Mouse (Mus musculus) embryonic facial prominence, embryonic 13.5 days (tissue): Measurements from ENCODE around the gene Atp5d. TPM values are rescaled to one million over a fixed set of nuclear protein-coding genes. Genes with fewer than 3 reads are reported as not detected.
A peak's percentile ranks its signal among the peaks of the same experiment; 100 is the strongest.

Source experiments
- ATAC-seq: fragments of 200-750 bp; cut with Nextera tagmentation; 2 replicates; pipeline ENCODE4 v1.8.0; 2017; ENCODE audit warnings: low read depth; ENCODE audit not compliant: insufficient number of reproducible peaks, insufficient read depth, low FRiP score, low TSS enrichment
- H3K27ac ChIP-seq: fragments of 300-500 bp; sonication (generic); 2 replicates; pipeline ENCODE4 v1.5.1; 2015; ENCODE audit warnings: moderate library complexity, mild to moderate bottlenecking, inconsistent platforms
- H3K27me3 ChIP-seq: fragments of 300-500 bp; sonication (generic); 2 replicates; pipeline ENCODE4 v1.6.1; 2015; ENCODE audit warnings: mild to moderate bottlenecking, inconsistent platforms
- H3K36me3 ChIP-seq: fragments of 300-500 bp; sonication (generic); 2 replicates; pipeline ENCODE4 v1.6.1; 2015; ENCODE audit warnings: mild to moderate bottlenecking, inconsistent platforms
- H3K4me1 ChIP-seq: fragments of 300-500 bp; sonication (generic); 2 replicates; pipeline ENCODE4 v1.6.1; 2015; ENCODE audit warnings: inconsistent platforms
- H3K4me2 ChIP-seq: fragments of 300-500 bp; sonication (generic); 2 replicates; pipeline ENCODE4 v1.6.1; 2015; ENCODE audit warnings: moderate library complexity, mild to moderate bottlenecking, inconsistent platforms
- H3K4me3 ChIP-seq: fragments of 300-500 bp; sonication (generic); 2 replicates; pipeline ENCODE4 v1.5.1; 2015; ENCODE audit warnings: mild to moderate bottlenecking, inconsistent platforms
- H3K9ac ChIP-seq: fragments of 300-500 bp; sonication (generic); 2 replicates; pipeline ENCODE4 v1.6.1; 2015; ENCODE audit warnings: mild to moderate bottlenecking, inconsistent platforms
- H3K9me3 ChIP-seq: fragments of 300-500 bp; sonication (generic); 2 replicates; pipeline ENCODE4 v1.6.1; 2016; ENCODE audit warnings: inconsistent platforms
- WGBS: fragments of 180-500 bp; shearing (Covaris S2); methylation state at CpG from one replicate; pipeline ENCODE4 v1.1.7; 2015; ENCODE audit warnings: mixed read lengths; 5-methylcytosine and 5-hydroxymethylcytosine counted together
- polyA plus RNA-seq: library from polyadenylated mRNA; unstranded; fragments of >200 nt; fragmentation: Nextera tagmentation; extraction: Ambion mirVana; gene quantifications from 2 replicates; pipeline ENCODE4 v1.2.1, GENCODE M21; 2015

Gene Atp5d
- polyA plus RNA-seq, 1 experiment from 2014 or later: 491 TPM

DNA sequence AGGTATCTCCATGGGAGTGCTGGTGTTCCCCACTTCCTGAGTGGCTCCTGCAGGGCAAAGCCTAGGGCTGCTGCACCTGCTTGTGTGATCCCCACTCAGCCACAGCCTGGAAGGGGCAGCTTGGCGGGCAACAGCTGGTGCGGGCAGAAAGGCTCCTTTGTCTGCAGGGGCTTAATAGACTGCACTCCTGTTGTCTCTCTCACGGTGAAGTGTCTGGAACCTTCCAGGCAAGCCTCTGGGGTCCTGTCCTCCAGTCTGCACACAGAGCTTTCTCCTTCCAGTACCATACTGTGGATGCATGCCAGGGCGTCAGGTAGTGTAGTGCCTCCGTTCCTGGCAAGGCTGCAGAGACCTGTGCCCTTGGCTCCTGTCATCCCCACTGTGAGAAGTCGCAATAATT, 19.9 kb upstream of the Atp5d start:
- Histone ChIP-seq H3K4me1 (peaks cover 49% of the 10 kb centered on the region), H3K27me3 (no peaks in the 10 kb centered on the region), H3K4me2 (peak overlapping the region; percentile 98), H3K27ac (peak overlapping the region; percentile 7; the same call in 1 of the 2 replicates), H3K9ac (peak overlapping the region; percentile 93), H3K36me3 (peaks cover 58% of the 10 kb centered on the region), H3K9me3 (no peaks in the 10 kb centered on the region), H3K4me3 (peak overlapping the region; percentile 96)
- 75% methylated on average over 6 of the region's 6 CpGs for WGBS
- ATAC-seq: no peak

DNA sequence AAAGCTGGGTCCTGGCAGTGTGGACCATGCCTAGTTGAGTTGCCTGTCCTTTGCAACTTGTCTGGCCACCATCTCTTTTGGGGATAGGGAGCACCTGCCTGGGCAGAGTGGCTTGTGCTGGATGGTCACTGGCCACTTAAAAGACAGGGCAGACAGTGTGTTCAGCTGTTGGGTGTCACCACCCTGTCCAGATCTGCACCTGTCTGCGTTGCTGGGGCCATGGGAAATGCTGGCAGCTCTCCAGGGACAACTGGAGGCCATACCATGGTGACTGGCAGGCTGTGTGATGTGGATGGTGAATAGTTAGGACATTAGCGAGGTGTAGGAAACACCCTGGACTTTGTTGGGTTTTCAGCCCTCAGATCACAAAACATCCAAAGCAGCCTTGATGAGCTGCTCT, 18.3 kb upstream of the Atp5d start:
- Histone ChIP-seq H3K9me3 (no peaks in the 10 kb centered on the region), H3K36me3 (peaks cover 74% of the 10 kb centered on the region), H3K4me2 (no peak overlapping the region), H3K27ac (0 out of 2 replicates have a peak overlapping the region, but pooled peaks have one; percentile 7), H3K4me3 (no peak overlapping the region), H3K27me3 (no peaks in the 10 kb centered on the region), H3K9ac (peak overlapping the region; percentile 32), H3K4me1 (peaks cover 42% of the 10 kb centered on the region)
- ATAC-seq: no peak
- 90% methylated on average over 2 of the region's 2 CpGs for WGBS

DNA sequence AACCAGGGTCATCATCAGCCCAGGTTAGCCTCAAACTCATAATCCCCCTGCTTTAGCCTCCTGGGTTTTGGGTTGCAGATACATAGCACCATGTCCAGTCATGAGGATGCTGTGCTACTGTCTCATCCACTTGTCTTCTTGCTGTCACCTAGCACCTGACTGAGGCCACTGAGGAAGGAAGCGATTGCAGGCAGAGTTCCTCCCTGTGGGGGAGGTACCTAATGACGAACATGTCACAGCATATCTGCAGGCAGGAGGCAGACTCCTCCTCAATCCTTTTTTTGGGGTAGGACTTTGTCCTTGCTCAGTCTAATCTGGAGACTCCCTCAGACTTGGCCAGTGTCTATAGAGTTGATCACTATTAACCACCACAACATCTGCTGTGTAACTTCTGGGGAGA, 16.8 kb upstream of the Atp5d start:
- no peak overlapping the region for H3K4me2 ChIP-seq
- H3K9ac ChIP-seq: no peak overlapping the region
- peaks cover 89% of the 10 kb centered on the region for H3K36me3 ChIP-seq
- WGBS: 84% methylated on average over 2 of the region's 2 CpGs
- no peaks in the 10 kb centered on the region for H3K9me3 ChIP-seq
- H3K4me3 ChIP-seq: no peak overlapping the region
- H3K27ac ChIP-seq: no peak overlapping the region
- no peak for ATAC-seq
- H3K27me3 ChIP-seq: no peaks in the 10 kb centered on the region
- H3K4me1 ChIP-seq: peaks cover 41% of the 10 kb centered on the region

DNA sequence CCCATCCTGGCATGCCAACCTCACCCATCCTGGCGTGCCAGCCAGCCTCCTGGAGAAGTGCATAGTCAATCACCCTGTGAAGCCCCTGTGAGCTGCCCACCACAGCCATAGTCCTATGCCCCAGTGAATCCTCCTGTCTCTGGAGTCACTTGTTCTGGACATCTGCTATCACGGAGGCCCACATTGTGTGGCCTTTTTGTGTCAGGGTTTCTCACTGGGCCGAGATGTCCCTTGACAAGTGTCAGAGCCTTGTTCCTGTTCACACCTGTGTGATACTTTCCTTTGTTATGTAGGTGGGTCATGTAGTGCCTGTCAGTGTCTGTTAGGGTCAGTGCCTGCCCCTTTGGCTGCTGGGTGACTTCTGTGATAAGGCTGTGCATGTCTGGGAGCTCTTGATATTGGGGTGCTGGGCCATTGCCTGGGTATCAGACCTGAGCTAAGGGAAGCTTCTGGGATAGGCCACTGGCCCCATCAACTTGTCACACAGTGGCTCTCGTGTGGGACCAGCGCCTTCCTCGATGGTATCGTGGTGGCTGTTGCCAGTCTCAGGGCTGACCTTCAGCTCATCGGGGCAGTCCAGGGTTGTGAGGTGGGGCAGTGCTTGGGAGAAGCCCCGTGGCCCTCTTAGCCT, 14.4 kb upstream of the Atp5d start:
- Histone ChIP-seq H3K9me3 (no peaks in the 10 kb centered on the region), H3K9ac (0 out of 2 replicates have a peak overlapping the region, but pooled peaks have one; percentile 11), H3K4me2 (no peak overlapping the region), H3K36me3 (peaks cover 98% of the 10 kb centered on the region), H3K27ac (no peak overlapping the region), H3K27me3 (no peaks in the 10 kb centered on the region), H3K4me1 (peaks cover 17% of the 10 kb centered on the region), H3K4me3 (no peak overlapping the region)
- WGBS: 93% methylated on average over 9 of the region's 9 CpGs
- no peak for ATAC-seq

DNA sequence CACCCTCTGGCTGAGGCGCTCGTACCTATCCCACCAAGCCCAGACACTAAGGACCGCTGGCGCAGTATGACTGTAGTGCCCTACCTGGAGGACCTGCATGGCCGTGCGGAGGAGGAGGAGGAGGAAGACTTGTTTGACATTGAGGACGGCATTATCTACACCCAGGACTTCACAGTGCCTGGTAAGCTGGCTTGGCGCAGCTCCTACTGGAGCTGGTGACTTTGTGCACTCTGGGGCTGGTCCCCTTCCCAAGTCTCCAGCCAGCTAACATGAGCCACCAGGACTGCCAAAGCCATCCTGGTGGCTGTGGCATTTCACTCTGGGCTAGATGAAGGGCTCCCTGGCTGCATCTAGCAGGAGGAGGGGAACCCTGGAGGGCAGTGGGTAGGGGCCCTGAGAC, 10.5 kb upstream of the Atp5d start:
- Histone ChIP-seq H3K4me1 (peaks cover 23% of the 10 kb centered on the region), H3K27ac (no peak overlapping the region), H3K4me3 (no peak overlapping the region), H3K4me2 (no peak overlapping the region), H3K36me3 (peaks cover 98% of the 10 kb centered on the region), H3K27me3 (no peaks in the 10 kb centered on the region), H3K9ac (no peak overlapping the region), H3K9me3 (no peaks in the 10 kb centered on the region)
- 90% methylated on average over 8 of the region's 8 CpGs for WGBS
- ATAC-seq: no peak

DNA sequence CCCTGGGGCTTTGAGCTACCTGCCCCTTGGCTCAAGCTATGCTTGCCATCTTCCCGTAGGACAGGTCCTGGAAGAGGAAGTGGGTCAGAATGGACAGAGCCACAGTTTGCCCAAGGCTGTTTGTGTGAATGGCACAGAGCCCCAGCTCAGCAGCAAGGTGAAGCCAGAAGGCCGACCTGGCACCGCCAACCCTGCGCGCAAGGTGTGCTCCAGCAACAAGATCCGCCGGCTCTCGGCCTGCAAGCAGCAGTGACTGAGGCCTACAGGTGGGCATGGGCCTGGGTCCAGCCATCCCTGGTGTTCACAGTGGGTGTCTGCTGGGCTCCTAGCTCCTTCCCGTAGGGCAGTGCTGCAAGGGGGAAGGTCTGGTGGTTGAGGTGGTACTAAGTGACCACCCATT, 8.6 kb upstream of the Atp5d start:
- Histone ChIP-seq H3K9me3 (no peaks in the 10 kb centered on the region), H3K27me3 (peaks cover 1% of the 10 kb centered on the region; the same call in 1 of the 2 replicates), H3K27ac (no peak overlapping the region), H3K36me3 (peaks cover 97% of the 10 kb centered on the region), H3K4me2 (no peak overlapping the region), H3K4me3 (no peak overlapping the region), H3K4me1 (peaks cover 22% of the 10 kb centered on the region), H3K9ac (no peak overlapping the region)
- 88% methylated on average over 9 of the region's 9 CpGs for WGBS
- no peak for ATAC-seq

DNA sequence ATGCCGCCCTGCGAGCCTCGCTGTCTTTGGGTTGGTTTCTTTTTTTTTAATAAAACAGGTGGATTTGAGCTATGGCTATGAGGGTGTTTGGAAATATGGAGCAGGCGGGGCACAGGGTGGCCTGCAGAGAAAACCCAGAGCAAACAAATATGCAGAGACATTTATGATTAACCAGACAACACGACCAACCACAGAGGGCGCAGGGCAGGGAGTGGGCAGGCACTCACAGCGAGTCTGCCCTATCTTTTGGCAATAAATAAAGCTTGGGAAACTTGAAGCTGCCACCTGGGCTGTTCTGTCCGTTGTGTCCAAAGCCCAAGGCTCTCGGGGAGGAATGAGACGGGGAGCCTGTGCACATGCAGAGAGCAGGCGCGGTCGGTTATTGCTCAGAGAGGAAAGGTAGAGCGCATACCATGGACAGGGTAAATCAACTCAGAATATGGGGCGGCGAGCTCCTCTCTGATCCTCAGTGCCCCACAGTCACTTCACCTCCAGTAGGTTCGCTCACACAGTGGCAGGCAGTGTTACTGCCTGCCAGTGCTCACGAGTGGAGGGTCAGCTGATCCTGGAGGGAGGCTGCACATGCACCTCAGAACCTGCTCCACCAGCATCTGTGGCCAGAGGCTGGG, 7.9 kb upstream of the Atp5d start:
- ATAC-seq: no peak
- Histone ChIP-seq H3K27ac (no peak overlapping the region), H3K9me3 (no peaks in the 10 kb centered on the region), H3K9ac (no peak overlapping the region), H3K4me2 (no peak overlapping the region), H3K36me3 (peaks cover 95% of the 10 kb centered on the region), H3K27me3 (peaks cover 7% of the 10 kb centered on the region; the same call in 1 of the 2 replicates), H3K4me3 (no peak overlapping the region), H3K4me1 (peaks cover 22% of the 10 kb centered on the region)
- 85% methylated on average over 18 of the region's 18 CpGs for WGBS

DNA sequence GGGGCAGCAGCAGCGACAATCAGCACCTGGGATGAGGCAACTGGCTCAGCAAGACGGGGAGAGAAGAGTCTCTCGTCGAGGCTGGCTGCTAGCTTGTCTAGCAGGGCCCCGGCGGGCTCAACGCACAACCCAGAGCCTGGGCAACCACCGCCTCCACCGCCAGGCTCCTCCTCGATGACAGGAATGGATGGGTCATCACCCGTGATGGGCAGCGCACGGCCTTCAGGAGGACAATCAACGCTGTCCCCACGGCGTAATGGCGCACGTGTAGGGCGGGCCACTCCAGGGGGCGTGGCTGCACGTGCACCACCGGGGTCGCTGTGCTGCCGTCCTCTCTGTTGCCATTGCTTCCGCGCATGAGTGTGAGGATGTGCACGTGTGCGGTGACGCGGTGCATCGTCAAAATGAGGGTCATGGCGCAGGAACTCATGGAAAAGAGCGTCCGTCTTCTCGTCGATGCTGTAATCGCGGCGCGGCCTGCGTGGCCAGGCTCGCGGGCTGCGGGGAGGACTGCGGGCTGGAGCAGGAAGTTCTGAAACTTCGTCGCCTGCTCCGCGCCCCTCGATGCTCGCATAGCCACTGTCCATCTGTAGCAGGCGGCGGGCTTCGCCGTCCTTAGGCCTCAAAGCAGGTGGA, 7.0 kb upstream of the Atp5d start:
- WGBS: 15% methylated on average over 55 of the region's 55 CpGs
- Histone ChIP-seq H3K4me2 (peak overlapping the region; percentile 55), H3K27me3 (peaks cover 15% of the 10 kb centered on the region), H3K36me3 (peaks cover 85% of the 10 kb centered on the region), H3K4me1 (peaks cover 25% of the 10 kb centered on the region), H3K4me3 (peak overlapping the region; percentile 26), H3K9me3 (no peaks in the 10 kb centered on the region), H3K27ac (no peak overlapping the region), H3K9ac (peak overlapping the region; percentile 59)
- no peak for ATAC-seq

DNA sequence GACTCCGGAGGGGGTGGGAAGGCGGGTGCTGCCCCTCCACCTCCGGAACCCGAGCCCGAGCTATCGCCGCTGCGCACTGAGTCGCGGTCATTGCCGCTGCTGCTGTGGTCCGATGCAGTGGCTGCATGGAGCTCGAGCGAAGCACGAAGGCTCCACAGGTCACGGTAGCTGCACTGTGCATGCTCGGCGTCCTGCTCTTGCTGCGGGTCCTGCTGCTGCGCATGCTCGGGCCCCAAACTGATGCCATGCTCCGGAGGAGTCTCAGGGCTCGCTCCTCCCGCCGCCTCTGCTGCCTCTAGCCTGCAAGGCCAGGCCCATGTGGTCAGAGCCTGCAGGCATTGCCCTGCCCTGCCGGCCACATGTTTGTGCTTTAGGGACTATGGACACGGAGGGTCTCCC, 6.5 kb upstream of the Atp5d start:
- Histone ChIP-seq H3K4me3 (peak overlapping the region; percentile 26), H3K27me3 (peaks cover 21% of the 10 kb centered on the region), H3K9me3 (no peaks in the 10 kb centered on the region), H3K36me3 (peaks cover 80% of the 10 kb centered on the region), H3K4me2 (peak overlapping the region; percentile 55), H3K4me1 (peaks cover 31% of the 10 kb centered on the region), H3K27ac (0 out of 2 replicates have a peak overlapping the region, but pooled peaks have one; percentile 16), H3K9ac (peak overlapping the region; percentile 59)
- WGBS: 36% methylated on average over 27 of the region's 27 CpGs
- ATAC-seq: no peak

DNA sequence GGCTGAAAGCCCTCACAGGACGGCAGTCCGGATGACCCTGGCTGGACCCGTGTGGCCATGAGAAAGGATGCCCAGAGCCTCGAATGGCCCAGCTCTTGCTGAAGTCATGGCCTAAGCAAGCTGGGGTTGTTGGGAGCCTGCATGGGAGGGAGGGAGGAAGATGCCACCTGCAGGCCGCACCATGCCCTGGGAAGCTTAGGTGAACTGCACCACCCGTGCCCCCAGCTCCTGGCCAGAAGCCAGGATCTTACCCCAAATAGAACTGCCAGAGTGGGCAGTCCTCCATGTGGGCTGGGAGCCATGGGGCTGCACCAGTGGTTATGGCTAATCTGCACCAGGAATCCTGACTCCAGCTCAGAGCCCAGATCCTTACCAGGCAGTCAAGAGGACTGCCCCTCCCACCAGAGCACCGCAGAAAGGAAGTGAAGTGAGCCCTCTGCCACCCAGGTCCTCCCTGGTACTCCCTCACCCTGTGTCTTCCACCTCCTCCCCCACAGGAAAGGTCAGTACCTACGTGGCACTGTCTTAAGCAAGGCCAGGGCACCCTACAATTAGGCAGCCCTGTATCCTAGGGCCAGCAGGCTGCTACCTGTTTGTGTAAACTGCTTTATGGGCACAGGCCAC, 5.1 kb upstream of the Atp5d start:
- Histone ChIP-seq H3K9ac (0 out of 2 replicates have a peak overlapping the region, but pooled peaks have one; percentile 27), H3K4me1 (peaks cover 44% of the 10 kb centered on the region), H3K27ac (no peak overlapping the region), H3K4me2 (no peak overlapping the region), H3K4me3 (no peak overlapping the region), H3K9me3 (no peaks in the 10 kb centered on the region), H3K36me3 (peaks cover 66% of the 10 kb centered on the region), H3K27me3 (peaks cover 35% of the 10 kb centered on the region)
- WGBS: 76% methylated on average over 8 of the region's 8 CpGs
- ATAC-seq: no peak

DNA sequence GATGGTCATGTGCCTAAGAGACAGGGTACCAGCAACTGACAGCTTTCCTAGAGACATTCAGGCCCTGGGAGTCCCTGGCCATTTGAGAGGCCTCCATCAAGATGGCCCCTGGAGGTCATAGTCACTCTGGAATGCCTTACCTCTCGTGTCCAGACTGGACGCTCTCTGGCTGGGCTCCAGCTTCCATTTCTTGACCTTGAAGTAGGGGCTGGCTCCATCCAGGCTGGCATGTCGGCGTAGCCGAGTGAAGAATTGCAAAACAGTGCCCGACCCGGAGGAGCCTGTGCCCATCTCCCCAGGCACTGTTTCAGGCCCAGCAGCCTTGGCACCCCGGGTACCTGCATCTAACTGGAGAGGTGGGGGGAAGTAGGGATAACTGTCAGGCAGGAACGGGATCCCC, 4.0 kb upstream of the Atp5d start:
- Histone ChIP-seq H3K4me3 (no peak overlapping the region), H3K36me3 (peaks cover 56% of the 10 kb centered on the region), H3K9ac (no peak overlapping the region), H3K4me2 (no peak overlapping the region), H3K27ac (no peak overlapping the region), H3K4me1 (peaks cover 52% of the 10 kb centered on the region), H3K27me3 (peaks cover 35% of the 10 kb centered on the region), H3K9me3 (no peaks in the 10 kb centered on the region)
- WGBS: 91% methylated on average over 9 of the region's 9 CpGs
- ATAC-seq: no peak
